Mouse (Mus musculus): ENCODE results near the gene Noc3l. TPM values are rescaled to one million over a fixed set of nuclear protein-coding genes. Genes with fewer than 3 reads are reported as not detected.
A peak's percentile ranks its signal among the peaks of the same experiment; 100 is the strongest.

Noc3l gene
- 6.9 and 7.6 TPM in 2 replicates for polyA plus RNA-seq (2015; fragmentation: Nextera tagmentation; extraction: Ambion mirVana)

GRCm38 (mm10) chr19:38818766-38819426 is at the start of gene Noc3l:
Gene Noc3l, minus strand, starts transcription at chr19:38819237.
- Histone ChIP-seq H3K4me1 (no peaks in the 10 kb centered on the region; the same call in 1 of the 2 replicates), H3K27me3 (replicated peaks) (no peaks in the 10 kb centered on the region), H3K27ac (no peak within 1 kb of the TSS), H3K4me2 (peak within 1 kb of the TSS; percentile 66), H3K36me3 (peaks cover 20% of the 10 kb centered on the region; the same call in 1 of the 2 replicates), H3K9ac (peak within 1 kb of the TSS; percentile 57), H3K4me3 (replicated peaks) (peak within 1 kb of the TSS; percentile 78), H3K9me3 (no peaks in the 10 kb centered on the region)
- under 1% methylated on average over 38 of the region's 38 CpGs for WGBS
- ATAC-seq (ENCODE audit: insufficient read depth, low FRiP score, low read depth), result peak; percentile 90

- ATAC-seq (ENCODE audit: insufficient read depth, low FRiP score, low read depth), result no peak
- 93% methylated on average over 6 of the region's 6 CpGs for WGBS
- H3K4me2 ChIP-seq, result no peak overlapping the region
- H3K27ac ChIP-seq, result no peak overlapping the region
- no peak overlapping the region for H3K9ac ChIP-seq
- no peaks in the 10 kb centered on the region for H3K4me1 ChIP-seq
- no peaks in the 10 kb centered on the region for H3K27me3 ChIP-seq (replicated peaks)
- no peaks in the 10 kb centered on the region for H3K9me3 ChIP-seq
- H3K36me3 ChIP-seq, result no peaks in the 10 kb centered on the region
- no peak overlapping the region for H3K4me3 ChIP-seq (replicated peaks)
Observed at GRCm38 (mm10) chr19:38862523-38862922, 43.5 kb upstream of the Noc3l start.

DNA sequence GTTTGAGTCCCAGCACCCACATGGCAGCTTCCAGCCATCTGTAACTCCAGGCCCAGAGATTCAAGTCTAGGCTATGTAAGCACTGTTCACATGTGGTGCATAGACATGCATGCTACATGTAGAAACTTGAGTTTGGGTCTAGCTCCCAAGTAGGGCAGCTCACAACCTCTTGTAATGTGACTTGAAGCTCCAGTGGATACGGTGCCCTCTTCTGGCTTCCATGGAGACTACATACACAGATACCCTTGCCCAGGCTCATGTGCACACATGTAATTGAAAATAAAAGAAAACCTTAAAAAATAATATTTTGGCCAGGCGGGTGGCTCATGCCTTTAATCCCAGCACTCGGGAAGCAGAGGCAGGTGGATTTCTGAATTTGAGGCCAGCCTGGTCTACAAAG is 39.2 kb upstream of the Noc3l start:
- Histone ChIP-seq H3K27me3 (replicated peaks) (no peaks in the 10 kb centered on the region), H3K9me3 (no peaks in the 10 kb centered on the region), H3K27ac (no peak overlapping the region), H3K36me3 (no peaks in the 10 kb centered on the region), H3K4me2 (no peak overlapping the region), H3K9ac (no peak overlapping the region), H3K4me1 (no peaks in the 10 kb centered on the region), H3K4me3 (replicated peaks) (no peak overlapping the region)
- ATAC-seq (ENCODE audit: insufficient read depth, low FRiP score, low read depth), result no peak
- WGBS, result 91% methylated on average over 3 of the region's 3 CpGs

DNA sequence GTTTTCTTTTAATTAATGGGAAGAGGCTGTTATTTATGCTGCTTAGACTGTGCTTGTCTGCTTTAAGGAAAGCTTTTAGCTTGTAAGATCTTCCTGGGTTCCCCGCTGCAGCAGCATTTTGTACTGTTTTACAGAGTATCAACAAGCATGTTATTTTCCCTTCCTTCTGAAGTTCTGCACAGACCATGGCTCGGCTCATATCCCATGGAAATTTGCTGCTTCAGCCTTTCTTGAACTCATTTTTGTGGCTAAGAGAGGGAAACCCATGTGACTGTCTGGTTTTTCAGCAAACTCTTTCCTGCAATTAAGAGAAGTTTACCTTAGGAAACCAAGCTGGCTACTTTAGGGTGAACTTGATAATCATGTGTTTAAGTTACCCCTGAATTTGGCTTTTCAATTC is 27.3 kb upstream of the Noc3l start:
- no peak overlapping the region for H3K27ac ChIP-seq
- no peak for ATAC-seq (ENCODE audit: insufficient read depth, low FRiP score, low read depth)
- WGBS, result 63% methylated on average over 2 of the region's 2 CpGs
- no peak overlapping the region for H3K9ac ChIP-seq
- no peaks in the 10 kb centered on the region for H3K4me1 ChIP-seq
- no peak overlapping the region for H3K4me2 ChIP-seq
- no peaks in the 10 kb centered on the region for H3K9me3 ChIP-seq
- no peak overlapping the region for H3K4me3 ChIP-seq (replicated peaks)
- no peaks in the 10 kb centered on the region for H3K36me3 ChIP-seq
- no peaks in the 10 kb centered on the region for H3K27me3 ChIP-seq (replicated peaks)

DNA sequence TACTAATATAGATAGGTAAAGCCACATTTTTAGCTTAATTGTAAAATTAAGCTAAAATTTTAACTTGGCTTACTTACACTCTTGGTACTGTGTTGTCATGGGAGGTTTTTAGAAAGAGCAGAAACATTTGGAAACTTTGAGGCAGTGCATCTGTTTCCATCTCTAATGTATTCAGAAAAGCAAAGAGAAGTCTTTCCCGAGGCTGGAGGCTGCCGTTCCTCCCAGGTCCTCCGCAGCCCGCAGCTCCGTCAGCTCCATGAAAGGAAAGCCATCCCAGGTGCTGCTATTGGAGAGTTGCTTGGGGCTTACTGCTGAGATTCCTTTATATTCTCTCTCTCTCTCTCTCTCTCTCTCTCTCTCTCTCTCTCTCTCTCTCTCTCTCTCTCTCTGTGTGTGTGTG is 25.8 kb upstream of the Noc3l start:
- H3K4me2 ChIP-seq, result no peak overlapping the region
- no peaks in the 10 kb centered on the region for H3K27me3 ChIP-seq (replicated peaks)
- no peak overlapping the region for H3K9ac ChIP-seq
- no peaks in the 10 kb centered on the region for H3K4me1 ChIP-seq
- no peaks in the 10 kb centered on the region for H3K36me3 ChIP-seq
- no peak overlapping the region for H3K27ac ChIP-seq
- H3K9me3 ChIP-seq, result no peaks in the 10 kb centered on the region
- H3K4me3 ChIP-seq (replicated peaks), result no peak overlapping the region
- no peak for ATAC-seq (ENCODE audit: insufficient read depth, low FRiP score, low read depth)
- 74% methylated on average over 5 of the region's 5 CpGs for WGBS

DNA sequence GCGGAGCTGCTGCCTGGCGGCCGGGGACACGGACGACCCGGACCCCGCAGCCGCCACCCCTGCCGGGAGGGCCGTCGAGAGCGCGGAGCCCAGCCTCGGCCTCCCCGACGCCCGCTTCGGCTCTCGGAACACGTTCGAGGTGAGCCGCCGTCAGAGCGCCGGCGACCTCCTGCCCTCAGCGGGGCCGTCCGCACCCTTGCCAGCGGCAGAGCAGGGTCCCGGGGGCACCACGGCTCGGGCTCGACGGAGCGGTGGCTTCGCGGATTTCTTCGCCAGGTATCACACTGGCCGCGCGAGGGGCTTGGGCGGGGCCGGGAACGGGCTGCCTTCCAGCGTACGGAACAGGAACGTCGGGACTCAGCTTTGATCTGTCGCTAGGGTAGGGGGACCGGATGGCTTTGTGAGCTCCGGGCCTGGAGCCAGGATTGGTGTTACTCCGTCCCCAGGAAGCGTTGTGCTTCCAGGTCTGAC is 18.2 kb upstream of the Noc3l start:
- under 1% methylated on average over 54 of the region's 54 CpGs for WGBS
- H3K27me3 ChIP-seq (replicated peaks), result no peaks in the 10 kb centered on the region
- no peaks in the 10 kb centered on the region for H3K4me1 ChIP-seq
- no peaks in the 10 kb centered on the region for H3K9me3 ChIP-seq
- peak overlapping the region; percentile 73 for H3K4me2 ChIP-seq
- H3K27ac ChIP-seq, result peak overlapping the region; percentile 86
- peak; percentile 16 for ATAC-seq (ENCODE audit: insufficient read depth, low FRiP score, low read depth)
- peak overlapping the region; percentile 81 for H3K4me3 ChIP-seq (replicated peaks)
- H3K36me3 ChIP-seq, result no peaks in the 10 kb centered on the region
- H3K9ac ChIP-seq, result peak overlapping the region; percentile 66

DNA sequence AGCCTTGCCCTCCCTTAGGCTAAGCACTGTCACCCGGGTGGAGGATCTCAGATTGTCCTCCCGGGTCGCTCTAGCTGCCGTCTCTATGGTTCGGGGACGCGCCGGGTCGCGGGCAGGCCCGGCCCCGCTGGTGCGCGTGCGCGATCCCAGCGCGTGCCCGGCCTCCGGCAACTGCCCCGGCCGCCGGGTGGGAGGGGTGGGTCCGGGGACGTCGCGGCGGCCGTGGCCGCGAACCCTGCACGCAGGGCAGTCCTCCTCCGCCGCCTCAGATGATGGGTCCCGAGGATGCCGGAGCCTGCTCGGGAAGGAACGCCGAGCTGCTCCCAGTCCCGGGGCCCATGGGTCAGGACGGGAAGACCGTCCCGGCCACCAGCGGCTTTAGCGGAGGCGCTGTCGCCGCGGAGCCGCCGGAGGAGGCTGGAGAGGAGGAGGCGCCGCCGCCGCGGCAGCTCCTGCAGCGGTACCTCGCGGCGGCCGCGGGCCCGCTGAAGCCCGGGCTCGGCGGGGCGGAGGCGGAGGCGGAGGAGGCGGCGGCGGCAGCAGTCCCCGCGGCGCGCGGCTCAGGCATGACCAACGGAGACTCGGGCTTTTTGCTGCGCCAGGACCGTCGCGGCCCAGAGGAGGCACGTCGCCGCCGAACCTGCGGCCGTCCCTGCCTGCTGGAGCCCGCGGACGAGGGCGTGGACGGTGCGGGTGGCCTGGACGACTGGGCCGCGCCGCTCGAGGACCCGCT is 17.6 kb upstream of the Noc3l start, which contains the start of gene Tbc1d12:
Gene Tbc1d12, plus strand, starts transcription at position 142 of the 733 bp plus-strand sequence.
- H3K4me3 ChIP-seq (replicated peaks), result peak within 1 kb of the TSS; percentile 81
- no peaks in the 10 kb centered on the region for H3K27me3 ChIP-seq (replicated peaks)
- H3K4me2 ChIP-seq, result peak within 1 kb of the TSS; percentile 73
- H3K36me3 ChIP-seq, result no peaks in the 10 kb centered on the region
- H3K27ac ChIP-seq, result peak within 1 kb of the TSS; percentile 86
- WGBS, result under 1% methylated on average over 85 of the region's 101 CpGs
- no peaks in the 10 kb centered on the region for H3K4me1 ChIP-seq
- ATAC-seq (ENCODE audit: insufficient read depth, low FRiP score, low read depth), result peak; percentile 96
- no peaks in the 10 kb centered on the region for H3K9me3 ChIP-seq
- peak within 1 kb of the TSS; percentile 66 for H3K9ac ChIP-seq

- Histone ChIP-seq H3K4me1 (no peaks in the 10 kb centered on the region), H3K9me3 (no peaks in the 10 kb centered on the region), H3K4me3 (replicated peaks) (peak overlapping the region; percentile 81), H3K27ac (peak overlapping the region; percentile 48; the same call in 1 of the 2 replicates), H3K9ac (no peak overlapping the region), H3K36me3 (no peaks in the 10 kb centered on the region), H3K27me3 (replicated peaks) (no peaks in the 10 kb centered on the region), H3K4me2 (peak overlapping the region; percentile 73)
- no peak for ATAC-seq (ENCODE audit: insufficient read depth, low FRiP score, low read depth)
- WGBS, result 16% methylated on average over 10 of the region's 10 CpGs
Observed at GRCm38 (mm10) chr19:38836084-38836437, 17.0 kb upstream of the Noc3l start.

DNA sequence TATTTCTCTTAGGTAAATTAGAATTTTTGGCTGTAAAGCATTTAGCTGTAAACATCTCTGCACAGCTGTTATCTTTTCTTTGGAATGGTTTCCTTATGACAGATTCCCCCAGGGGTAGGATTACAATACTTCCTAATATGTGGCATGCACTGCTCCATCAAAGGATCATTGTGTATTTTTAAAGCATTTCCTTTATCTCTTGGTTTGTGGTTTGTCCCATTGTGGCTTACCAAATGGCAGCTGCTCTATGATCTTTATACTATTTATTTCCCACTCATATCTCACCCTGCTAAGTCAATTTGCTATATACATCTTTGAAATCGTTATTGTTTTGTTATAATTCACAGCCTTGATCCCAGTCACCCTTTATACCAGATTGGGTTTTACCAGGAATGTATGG is 14.2 kb upstream of the Noc3l start:
- no peaks in the 10 kb centered on the region for H3K9me3 ChIP-seq
- H3K36me3 ChIP-seq, result no peaks in the 10 kb centered on the region
- no peak for ATAC-seq (ENCODE audit: insufficient read depth, low FRiP score, low read depth)
- no peak overlapping the region for H3K9ac ChIP-seq
- no peaks in the 10 kb centered on the region for H3K27me3 ChIP-seq (replicated peaks)
- 31% methylated on average over 1 of the region's 1 CpGs for WGBS
- H3K27ac ChIP-seq, result no peak overlapping the region
- H3K4me1 ChIP-seq, result no peaks in the 10 kb centered on the region
- H3K4me3 ChIP-seq (replicated peaks), result no peak overlapping the region
- no peak overlapping the region for H3K4me2 ChIP-seq

GRCm38 (mm10) chr19:38820186-38820804 is 1.3 kb upstream of the Noc3l start:
- Histone ChIP-seq H3K27ac (no peak overlapping the region), H3K4me3 (replicated peaks) (no peak overlapping the region), H3K9me3 (no peaks in the 10 kb centered on the region), H3K9ac (no peak overlapping the region), H3K36me3 (peaks cover 8% of the 10 kb centered on the region; the same call in 1 of the 2 replicates), H3K4me1 (no peaks in the 10 kb centered on the region; the same call in 1 of the 2 replicates), H3K27me3 (replicated peaks) (no peaks in the 10 kb centered on the region), H3K4me2 (no peak overlapping the region)
- ATAC-seq (ENCODE audit: insufficient read depth, low FRiP score, low read depth), result peak; percentile 72; the same call in 1 of the 2 replicates
- whole genome bisulfite sequencing, result 77% methylated on average over 4 of the region's 4 CpGs

GRCm38 (mm10) chr19:38819427-38819802 is 378 bp upstream of the Noc3l start:
- Histone ChIP-seq H3K27ac (no peak overlapping the region), H3K4me1 (no peaks in the 10 kb centered on the region; the same call in 1 of the 2 replicates), H3K9ac (peak overlapping the region; percentile 57), H3K4me3 (replicated peaks) (peak overlapping the region; percentile 78), H3K4me2 (peak overlapping the region; percentile 66), H3K36me3 (peaks cover 16% of the 10 kb centered on the region; the same call in 1 of the 2 replicates), H3K27me3 (replicated peaks) (no peaks in the 10 kb centered on the region), H3K9me3 (no peaks in the 10 kb centered on the region)
- 13% methylated on average over 16 of the region's 16 CpGs for WGBS
- peak; percentile 41; the same call in 1 of the 2 replicates for ATAC-seq (ENCODE audit: insufficient read depth, low FRiP score, low read depth)
